Mouse (Mus musculus): Measurements from ENCODE around the gene Noto.

The Noto gene

DNA sequence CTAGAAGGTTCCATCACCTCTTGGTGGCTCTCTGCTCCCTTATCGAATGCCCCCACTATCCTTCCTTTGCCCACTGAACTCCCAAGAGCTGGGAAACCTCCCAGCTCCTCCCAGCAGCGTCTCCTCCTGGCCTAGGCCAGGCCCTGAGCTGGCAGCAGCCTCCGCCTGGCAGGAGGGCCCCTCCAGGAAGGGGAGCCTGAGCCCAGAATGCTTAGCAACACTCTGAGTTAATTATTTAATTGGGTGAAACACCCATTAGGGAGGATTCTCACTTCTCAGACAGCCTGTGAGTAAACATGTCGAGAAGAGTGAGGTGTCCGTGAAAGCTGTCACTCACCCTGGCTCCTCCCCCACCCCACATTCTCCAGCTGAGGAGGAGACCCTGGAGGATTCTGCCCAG is 24.0 kb upstream of the Noto start:
- ChIA-PET CTCF (interaction anchor here (0.6 to 5.7 kb wide), 21 partner anchors 10 to 245 kb away, joined by 3 to 46 read pairs (median 4); partner anchors contain the start of gene Rab11fip5 (in 2 of the 4)), POLR2A (interaction anchor here in 3 of 4 experiments (0.6 to 1.9 kb wide), 9 partner anchors 8 to 295 kb away, joined by 3 to 6 read pairs (median 3); partner anchors contain the start of genes Cct7 (in 1 of the 3), Pradc1 (in 1 of the 3), Rab11fip5 (in 1 of the 3) and Spr (in 1 of the 3))

DNA sequence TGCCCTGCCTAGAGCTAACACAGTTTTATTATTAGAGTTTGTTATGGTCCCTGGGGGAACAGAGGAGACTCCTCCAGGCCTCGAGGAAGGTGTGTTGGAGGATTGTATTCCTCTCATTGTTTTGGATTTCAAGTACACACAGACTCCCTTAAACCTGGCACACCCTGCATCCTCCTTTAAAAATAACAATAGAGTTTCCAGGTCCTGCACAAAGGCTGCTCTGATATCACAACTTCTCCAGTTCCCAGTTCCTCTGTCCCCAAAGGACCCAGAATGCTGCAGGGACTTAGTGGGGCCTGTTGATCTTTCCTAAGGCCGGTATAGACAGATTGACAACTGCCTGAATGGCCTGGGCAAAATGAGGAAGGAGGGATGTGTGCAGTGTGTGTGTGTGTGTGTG is 21.1 kb upstream of the Noto start:
- POLR2A ChIA-PET = interaction anchor here in 3 of 4 experiments (0.6 to 1.5 kb wide), 5 partner anchors 28 to 251 kb away, joined by 3 to 4 read pairs (median 3); partner anchors contain the start of genes Cct7 (in 2 of the 3), Pradc1 (in 2 of the 3), Rab11fip5 (in 1 of the 3) and Sfxn5 (in 1 of the 3)
- CTCF ChIA-PET = interaction anchor here in 2 of 4 experiments (0.6 to 1.3 kb wide), 3 partner anchors 10 to 242 kb away, joined by 3 to 4 read pairs (median 3); no protein-coding TSS in a partner anchor

DNA sequence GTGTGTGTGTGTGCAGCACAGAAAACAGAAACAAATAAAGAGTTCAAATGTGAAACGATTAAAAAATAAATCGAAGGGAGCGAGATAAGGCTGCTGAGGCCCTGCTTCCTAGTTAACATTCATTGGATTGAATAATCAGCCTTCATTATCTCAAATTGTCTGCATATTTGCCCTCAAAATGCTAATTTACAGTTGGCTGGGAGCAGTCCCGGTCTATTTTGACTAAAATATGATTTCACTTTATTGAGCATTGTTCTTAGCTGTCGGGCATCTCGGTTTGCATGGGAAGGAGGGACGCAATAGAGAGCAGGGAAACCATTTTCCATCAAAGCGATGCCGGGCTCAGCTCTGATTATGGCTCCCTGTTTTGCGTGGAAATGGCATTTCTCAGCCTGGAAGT is 20.6 kb upstream of the Noto start:
- ChIA-PET CTCF (interaction anchor here in 2 of 4 experiments (0.6 to 2.6 kb wide), 3 partner anchors 48 to 248 kb away, joined by 3 to 7 read pairs (median 3); no protein-coding TSS in a partner anchor), POLR2A (interaction anchor here in 3 of 4 experiments (0.6 to 1.5 kb wide), 3 partner anchors 28 to 252 kb away, joined by 3 to 4 read pairs (median 4); partner anchors contain the start of genes Cct7 (in 1 of the 3), Pradc1 (in 1 of the 3) and Rab11fip5 (in 1 of the 3))

DNA sequence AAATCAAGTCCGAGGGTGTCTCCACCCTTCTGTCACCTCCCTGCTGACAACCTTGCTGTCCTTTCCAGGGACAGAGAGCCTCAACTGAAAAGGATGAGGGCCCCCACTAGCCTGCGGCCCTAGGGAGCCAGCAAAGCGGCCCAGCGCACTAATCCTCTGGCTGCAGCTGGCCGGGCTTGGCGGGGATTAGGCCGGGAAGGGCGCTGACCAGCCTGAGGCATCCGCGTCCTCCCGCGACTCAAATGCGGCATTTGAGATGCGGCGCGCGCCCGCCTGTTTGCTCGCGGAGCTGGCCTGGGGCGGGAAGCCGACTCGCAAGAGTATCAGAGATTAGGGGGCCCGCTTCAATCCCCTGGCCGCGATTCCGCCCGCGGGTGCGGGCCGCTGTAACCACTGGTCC is 14.7 kb upstream of the Noto start:
- POLR2A ChIA-PET = interaction anchor here in 2 of 4 experiments (1.0 to 3.2 kb wide), 7 partner anchors 8 to 254 kb away, joined by 3 to 14 read pairs (median 4); partner anchors contain the start of genes Cct7 (in 1 of the 2), Noto (in 1 of the 2) and Pradc1 (in 1 of the 2)
- CTCF ChIA-PET = interaction anchor here (0.6 to 3.4 kb wide), 16 partner anchors 10 to 1134 kb away, joined by 3 to 30 read pairs (median 7); partner anchors contain the start of genes Noto (in 1 of the 4), Rab11fip5 (in 1 of the 4) and Spr (in 1 of the 4)

- POLR2A ChIA-PET = interaction anchor here in 3 of 4 experiments (0.6 to 3.5 kb wide), 21 partner anchors 10 to 273 kb away, joined by 3 to 19 read pairs (median 3); partner anchors contain the start of genes Cct7 (in 3 of the 3), Pradc1 (in 3 of the 3), Noto (in 1 of the 3) and Rab11fip5 (in 1 of the 3)
- CTCF ChIA-PET = interaction anchor here (0.5 to 3.4 kb wide), 74 partner anchors 10 to 373 kb away, joined by 3 to 44 read pairs (median 4); partner anchors contain the start of genes Rab11fip5 (in 3 of the 4), Noto (in 2 of the 4), Spr (in 2 of the 4) and Emx1 (in 1 of the 4)
Measured at GRCm38 (mm10) chr6:85410771-85411273, 12.9 kb upstream of the Noto start.

DNA sequence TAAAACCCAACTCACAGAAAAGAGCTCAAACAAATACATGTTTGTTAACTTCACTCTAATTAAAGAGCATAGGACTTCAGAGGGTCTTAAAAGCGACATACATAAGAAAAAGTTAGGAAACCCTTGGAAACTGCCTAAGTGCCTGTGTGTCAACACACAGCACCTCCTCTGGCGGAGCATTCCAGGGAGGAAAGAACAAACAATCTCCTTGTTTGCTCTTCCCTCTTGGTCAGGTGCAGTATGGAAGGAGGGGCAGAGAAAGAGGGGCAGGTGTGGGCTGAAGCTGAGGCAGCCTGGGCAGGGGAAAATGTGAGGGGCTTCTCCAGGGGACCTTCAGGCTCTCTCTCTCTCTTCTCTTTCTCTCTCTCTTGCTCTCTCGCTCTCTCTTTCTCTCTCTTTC is 7.9 kb upstream of the Noto start:
- ChIA-PET CTCF (interaction anchor here in 3 of 4 experiments (0.6 to 1.2 kb wide), 5 partner anchors 16 to 837 kb away, joined by 3 to 8 read pairs (median 3); partner anchors contain the start of gene Pradc1 (in 1 of the 3)), POLR2A (interaction anchor here in 3 of 4 experiments (0.6 to 2.2 kb wide), 6 partner anchors 8 to 144 kb away, joined by 3 to 9 read pairs (median 4); partner anchors contain the start of genes Cct7 (in 1 of the 3), Noto (in 1 of the 3) and Pradc1 (in 1 of the 3))

- POLR2A ChIA-PET = interaction anchor here (0.6 to 2.2 kb wide), 12 partner anchors 9 to 849 kb away, joined by 3 to 8 read pairs (median 4); partner anchors contain the start of genes Cct7 (in 2 of the 4), Pradc1 (in 2 of the 4) and Smyd5 (in 1 of the 4)
- CTCF ChIA-PET = interaction anchor here (0.6 to 0.8 kb wide), 4 partner anchors 16 to 401 kb away, joined by 3 to 4 read pairs (median 3); no protein-coding TSS in a partner anchor
Measured at GRCm38 (mm10) chr6:85419150-85419549, 4.5 kb upstream of the Noto start.

- POLR2A ChIA-PET = interaction anchor here (0.5 to 1.8 kb wide), 15 partner anchors 8 to 1939 kb away, joined by 3 to 40 read pairs (median 4); partner anchors contain the start of genes Cct7 (in 3 of the 4), Pradc1 (in 3 of the 4), Alms1 (in 1 of the 4) and Noto (in 1 of the 4)
- CTCF ChIA-PET = interaction anchor here in 2 of 4 experiments (0.6 to 1.8 kb wide), 2 partner anchors 21 to 1860 kb away, joined by 3 to 7 read pairs; no protein-coding TSS in a partner anchor
Measured at GRCm38 (mm10) chr6:85431274-85431841, 7.7 kb downstream of the Noto start.

- ChIA-PET POLR2A (interaction anchor here (0.5 to 1.8 kb wide), 19 partner anchors 8 to 522 kb away, joined by 3 to 40 read pairs (median 4); partner anchors contain the start of genes Cct7 (in 4 of the 4), Pradc1 (in 4 of the 4), Noto (in 2 of the 4) and Alms1 (in 1 of the 4)), CTCF (interaction anchor here in 2 of 4 experiments (0.6 to 1.8 kb wide), 2 partner anchors 21 to 1859 kb away, joined by 3 to 7 read pairs; no protein-coding TSS in a partner anchor)
Measured at GRCm38 (mm10) chr6:85431842-85432431, 8.3 kb downstream of the Noto start, which contains the start of gene Smyd5. Gene Smyd5 (plus strand): TSS chr6:85431989.

DNA sequence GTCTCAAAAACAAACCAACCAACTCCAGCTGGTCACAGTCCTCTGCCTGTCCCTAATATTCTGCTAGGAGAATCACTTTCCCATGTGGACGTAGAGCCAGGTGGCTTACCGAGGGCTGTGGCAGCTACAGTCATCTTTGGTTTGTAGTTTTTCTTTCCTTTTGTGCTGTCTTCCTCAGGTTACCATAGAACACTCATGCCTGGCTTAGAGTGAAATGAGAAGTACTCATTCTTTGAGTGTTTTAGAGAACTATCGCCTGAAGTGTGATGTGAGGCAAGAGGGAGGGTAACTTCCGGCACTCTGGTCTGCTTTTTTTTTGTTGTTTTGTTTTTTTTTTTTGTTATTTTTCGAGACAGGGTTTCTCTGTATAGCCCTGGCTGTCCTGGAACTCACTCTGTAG is 10.2 kb downstream of the Noto start:
- CTCF ChIA-PET = no interaction called here
- POLR2A ChIA-PET = interaction anchor here (0.5 to 10.8 kb wide), 12 partner anchors 10 to 1086 kb away, joined by 3 to 207 read pairs (median 4); partner anchors contain the start of genes Cct7 (in 4 of the 4), Pradc1 (in 4 of the 4), Egr4 (in 1 of the 4) and Noto (in 1 of the 4)

DNA sequence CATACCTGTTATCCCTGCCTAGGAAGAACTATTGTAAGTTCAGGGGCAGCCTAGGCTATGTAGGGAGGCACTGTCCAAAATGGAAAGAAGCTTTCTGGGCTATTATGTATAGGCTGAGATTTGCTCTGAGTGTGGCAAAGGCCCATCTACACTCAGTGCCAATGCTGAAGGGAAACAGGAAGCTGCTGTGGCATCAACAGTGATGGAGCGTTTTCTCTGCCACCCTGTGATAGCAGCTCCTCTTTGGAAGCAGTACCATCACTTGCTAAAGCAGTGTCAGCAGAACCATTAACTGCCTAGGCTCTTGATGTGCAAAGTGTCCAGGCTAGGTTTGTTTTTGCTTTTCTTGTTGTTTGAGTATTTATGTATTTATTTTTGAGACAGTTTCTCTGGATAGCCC is 12.5 kb downstream of the Noto start:
- ChIA-PET CTCF (interaction anchor here (0.6 to 1.9 kb wide), 10 partner anchors 10 to 1830 kb away, joined by 3 to 7 read pairs (median 4); partner anchors contain the start of genes Cct7 (in 2 of the 4) and Pradc1 (in 2 of the 4)), POLR2A (interaction anchor here in 3 of 4 experiments (0.7 to 10.8 kb wide), 6 partner anchors 11 to 36 kb away, joined by 3 to 207 read pairs (median 13); partner anchors contain the start of genes Cct7 (in 3 of the 3) and Pradc1 (in 3 of the 3))

GRCm38 (mm10) chr6:85436631-85437030 is 12.9 kb downstream of the Noto start:
- CTCF ChIA-PET = interaction anchor here (0.6 to 1.8 kb wide), 8 partner anchors 9 to 1831 kb away, joined by 3 to 7 read pairs (median 4); partner anchors contain the start of genes Cct7 (in 2 of the 4) and Pradc1 (in 2 of the 4)
- POLR2A ChIA-PET = interaction anchor here (0.7 to 10.8 kb wide), 8 partner anchors 10 to 35 kb away, joined by 3 to 207 read pairs (median 9); partner anchors contain the start of genes Cct7 (in 4 of the 4) and Pradc1 (in 4 of the 4)

- ChIA-PET CTCF (no interaction called here), POLR2A (interaction anchor here in 3 of 4 experiments (0.8 to 10.8 kb wide), 4 partner anchors 7 to 18 kb away, joined by 3 to 207 read pairs (median 62); partner anchors contain the start of genes Cct7 (in 3 of the 3) and Pradc1 (in 3 of the 3))
Measured at GRCm38 (mm10) chr6:85441142-85441541, 17.5 kb downstream of the Noto start.

DNA sequence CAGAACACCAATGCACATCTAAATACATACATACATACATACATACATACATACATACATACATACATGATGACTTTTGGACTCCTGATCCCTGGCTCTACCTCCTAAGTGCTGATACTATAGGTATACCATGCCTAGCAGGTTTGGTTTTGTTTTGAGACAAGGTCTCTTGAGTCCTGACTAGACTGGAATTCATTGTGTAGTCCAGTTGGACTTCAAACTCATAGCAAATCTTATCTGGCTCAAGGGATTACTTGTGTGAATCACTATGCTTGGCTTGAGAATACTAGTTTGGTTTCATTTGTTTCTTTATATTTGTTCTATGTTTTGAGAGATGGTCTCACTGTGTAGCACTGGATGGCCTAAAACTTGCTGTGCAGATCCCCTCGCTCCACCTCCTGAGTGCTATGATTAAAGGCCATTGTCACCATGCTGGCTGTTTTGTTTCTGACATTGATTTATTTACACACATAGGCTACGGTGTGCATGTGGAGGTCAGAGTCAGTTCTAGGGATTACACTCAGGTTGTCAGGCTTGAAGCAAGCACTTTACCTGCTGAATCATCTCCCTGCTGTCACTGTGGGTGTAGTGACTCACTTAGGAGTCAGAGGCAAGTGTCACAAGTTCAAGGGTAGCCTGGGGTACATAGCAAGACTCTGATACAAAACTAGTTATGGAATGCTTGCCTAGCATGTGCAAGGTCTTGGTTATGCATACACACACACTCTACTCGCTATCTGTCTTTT is 20.0 kb downstream of the Noto start:
- CTCF ChIA-PET = interaction anchor here in 1 of 4 experiments (0.9 kb wide), 1 partner anchor 8 kb away, joined by 4 read pairs; no protein-coding TSS in a partner anchor

GRCm38 (mm10) chr6:85444266-85444965 is 20.7 kb downstream of the Noto start:
- CTCF ChIA-PET = interaction anchor here in 1 of 4 experiments (0.9 kb wide), 1 partner anchor 9 kb away, joined by 4 read pairs; no protein-coding TSS in a partner anchor
- POLR2A ChIA-PET = interaction anchor here in 2 of 4 experiments (0.8 to 13.9 kb wide), 9 partner anchors 6 to 48 kb away, joined by 3 to 369 read pairs (median 4); partner anchors contain the start of genes Noto (in 1 of the 2) and Pradc1 (in 1 of the 2)

More for the DNA sequence above, 20.0 kb downstream of the Noto start:
- POLR2A ChIA-PET = interaction anchor here in 2 of 4 experiments (1.0 to 13.9 kb wide), 7 partner anchors 5 to 28 kb away, joined by 4 to 369 read pairs (median 119); partner anchors contain the start of genes Cct7 (in 2 of the 2) and Pradc1 (in 2 of the 2)

Measured in embryonic stem cell, embryonic (primary cell).